Mouse (Mus musculus) gastrocnemius, adult 2 months (tissue): ENCODE measurements around the gene Znhit6. TPM values are rescaled to one million over a fixed set of nuclear protein-coding genes. Genes with fewer than 3 reads are reported as not detected.

Experiments
- DNase-seq: peaks from one replicate; pipeline ENCODE4 v3.0.0; 2022
- H3K27ac ChIP-seq: fragments of 200-600 bp; 2 replicates; pipeline ENCODE4 v1.8.1; 2022; ENCODE audit warnings: mild to moderate bottlenecking
- H3K4me3 ChIP-seq: fragments of 200-600 bp; 2 replicates; pipeline ENCODE4 v1.8.1; 2022; ENCODE audit warnings: mild to moderate bottlenecking, moderate library complexity
- CTCF ChIP-seq: fragments of 200-600 bp; IDR thresholded peaks from 2 replicates; pipeline ENCODE4 v1.8.1; 2022; ENCODE audit warnings: antibody characterized with exemption, mild to moderate bottlenecking, moderate library complexity
- intact Hi-C: fragments of 180-260 bp; cut with DNase I; formaldehyde crosslinking; loops from one replicate; pipeline ENCODE4 v1.15.1; 2025
- total RNA-seq, 2 experiments: library from RNA; stranded (reverse); gene quantifications; 2 replicates each; pipeline ENCODE4 v1.2.3; 2021

Gene Znhit6
- total RNA-seq, 2 experiments from 2014 or later: 12.3 to 12.8 TPM

DNA sequence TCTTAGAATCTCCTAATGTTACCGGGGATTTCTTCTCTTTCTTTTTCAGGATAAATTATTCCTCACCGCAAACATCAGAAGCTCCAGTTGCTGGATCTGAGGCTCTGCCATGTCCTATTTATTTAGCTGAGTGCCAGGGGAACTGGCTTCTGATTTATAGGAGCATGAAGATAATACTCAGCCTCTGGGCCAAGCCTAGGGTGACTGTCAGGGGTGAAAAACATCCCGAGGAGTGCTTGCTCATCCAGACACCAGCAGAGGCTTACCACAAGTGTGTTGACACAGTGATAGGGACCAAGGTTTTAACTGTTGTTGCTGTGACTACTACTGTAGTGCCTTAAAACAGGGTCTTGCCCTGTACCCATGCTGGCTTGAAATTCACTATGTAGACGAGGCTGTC lies 64.6 kb downstream of the Znhit6 start:
- H3K4me3 ChIP-seq: no peak overlapping the region
- TF ChIP-seq CTCF: no peak
- peak overlapping the region; percentile 74 for H3K27ac ChIP-seq
- intact Hi-C loops: no loop called here
- no peak for DNase-seq

- peak overlapping the region; percentile 74 for H3K27ac ChIP-seq
- intact Hi-C loops: no loop called here
- TF ChIP-seq CTCF: no peak
- H3K4me3 ChIP-seq: no peak overlapping the region
- no peak for DNase-seq
These were observed 65.2 kb downstream of the Znhit6 start for GRCm38 (mm10) chr3:145641036-145641685.

- Histone ChIP-seq H3K27ac (peak overlapping the region; percentile 74), H3K4me3 (no peak overlapping the region)
These were observed 65.9 kb downstream of the Znhit6 start for GRCm38 (mm10) chr3:145641878-145642277.

DNA sequence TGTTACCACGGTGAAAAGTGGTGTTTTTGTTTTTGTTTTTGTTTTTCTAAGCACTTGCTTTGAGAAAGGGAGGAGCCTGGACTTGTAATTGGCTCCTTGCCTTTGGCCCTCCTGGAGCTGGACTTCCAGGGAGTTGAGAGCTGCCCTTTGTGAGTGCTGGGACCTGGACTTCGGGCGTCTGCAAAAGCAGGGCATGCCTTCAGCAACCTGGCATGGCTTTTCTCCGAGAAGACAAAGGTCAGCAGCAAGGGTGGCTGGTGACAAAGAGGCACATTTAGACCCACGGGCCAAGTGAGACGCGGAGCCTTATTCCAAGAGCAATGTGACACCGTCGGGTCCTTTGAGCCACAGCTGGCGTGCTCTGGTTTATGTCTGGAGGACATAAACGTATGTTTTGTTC lies 66.9 kb downstream of the Znhit6 start:
- H3K4me3 ChIP-seq: no peak overlapping the region; the same call in 1 of the 2 replicates
- intact Hi-C loops: no loop called here

More at GRCm38 (mm10) chr3:145641878-145642277, 65.9 kb downstream of the Znhit6 start:
- intact Hi-C loops: no loop called here
- no peak for DNase-seq
- TF ChIP-seq CTCF: no peak

GRCm38 (mm10) chr3:145645463-145645862 lies 69.5 kb downstream of the Znhit6 start:
- no peak for TF ChIP-seq CTCF
- no peak overlapping the region for H3K4me3 ChIP-seq
- intact Hi-C loops: loop anchor here (5.0 kb wide), 3 partner anchors 42 to 257 kb away; no protein-coding TSS in a partner anchor
- H3K27ac ChIP-seq: peak overlapping the region; percentile 24; the same call in 1 of the 2 replicates
- no peak for DNase-seq

More for the DNA sequence above, 66.9 kb downstream of the Znhit6 start:
- no peak for TF ChIP-seq CTCF
- H3K27ac ChIP-seq: peak overlapping the region; percentile 74
- peak; percentile 36 for DNase-seq

- H3K27ac ChIP-seq: no peak overlapping the region
- intact Hi-C loops: loop anchor here (5.0 kb wide), 3 partner anchors 41 to 256 kb away; no protein-coding TSS in a partner anchor
- no peak overlapping the region for H3K4me3 ChIP-seq
- no peak for TF ChIP-seq CTCF
- DNase-seq: no peak
These were observed 70.0 kb downstream of the Znhit6 start for GRCm38 (mm10) chr3:145646009-145646408.

- intact Hi-C loops: loop anchor here (5.0 kb wide), 3 partner anchors 41 to 256 kb away; no protein-coding TSS in a partner anchor
- no peak for DNase-seq
- H3K4me3 ChIP-seq: no peak overlapping the region; the same call in 1 of the 2 replicates
- no peak for TF ChIP-seq CTCF
- no peak overlapping the region for H3K27ac ChIP-seq
These were observed 70.7 kb downstream of the Znhit6 start for GRCm38 (mm10) chr3:145646666-145647065.

DNA sequence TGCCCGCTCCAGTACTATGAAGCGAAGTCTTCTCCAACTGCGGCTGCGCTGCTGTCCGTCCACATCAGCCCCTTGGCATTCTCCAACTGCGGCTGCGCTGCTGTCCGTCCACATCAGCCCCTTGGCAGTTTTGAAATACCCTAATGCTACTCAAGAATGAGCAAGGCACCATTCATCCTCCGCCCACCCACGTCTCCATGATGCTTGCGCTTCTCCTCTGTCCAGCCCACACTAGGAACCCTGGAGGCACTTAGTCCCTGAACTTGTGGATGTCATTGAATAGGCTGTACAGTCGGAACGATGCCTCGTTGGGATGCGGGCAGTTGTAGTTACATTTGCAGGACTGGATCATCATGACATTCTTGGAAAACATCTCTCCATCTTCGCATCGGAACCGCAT lies 71.4 kb downstream of the Znhit6 start:
- DNase-seq: no peak
- Histone ChIP-seq H3K4me3 (peak overlapping the region; percentile 75), H3K27ac (0 out of 2 replicates have a peak overlapping the region, but pooled peaks have one; percentile 2)
- intact Hi-C loops: loop anchor here (5.0 kb wide), 3 partner anchors 40 to 255 kb away; no protein-coding TSS in a partner anchor
- TF ChIP-seq CTCF: no peak

GRCm38 (mm10) chr3:145648097-145648931 lies 72.3 kb downstream of the Znhit6 start:
- no peak for DNase-seq
- intact Hi-C loops: loop anchor here (5.0 kb wide), 3 partner anchors 39 to 254 kb away; no protein-coding TSS in a partner anchor
- Histone ChIP-seq H3K27ac (peak overlapping the region; percentile 97), H3K4me3 (peak overlapping the region; percentile 75)
- peak; percentile 48 for TF ChIP-seq CTCF

GRCm38 (mm10) chr3:145648991-145649851 lies 73.2 kb downstream of the Znhit6 start:
- TF ChIP-seq CTCF: peak; percentile 72
- intact Hi-C loops: loop anchor here (5.0 kb wide), 3 partner anchors 38 to 253 kb away; no protein-coding TSS in a partner anchor
- DNase-seq: peak; percentile 89

GRCm38 (mm10) chr3:145649852-145650202 lies 73.8 kb downstream of the Znhit6 start, which contains the start of gene Ccn1:
Ccn1 (minus strand) TSS chr3:145649981.
- intact Hi-C loops: loop anchor here (5.0 kb wide), 3 partner anchors 37 to 252 kb away; no protein-coding TSS in a partner anchor
- no peak for TF ChIP-seq CTCF
- peak; percentile 93 for DNase-seq
- H3K27ac ChIP-seq: peak within 1 kb of the TSS; percentile 97
- H3K4me3 ChIP-seq: peak within 1 kb of the TSS; percentile 75

More at GRCm38 (mm10) chr3:145648991-145649851, 73.2 kb downstream of the Znhit6 start:
- H3K4me3 ChIP-seq: peak overlapping the region; percentile 75
- peak overlapping the region; percentile 97 for H3K27ac ChIP-seq
